Mouse (Mus musculus) megakaryocyte, embryonic 14.5 days (primary cell): ENCODE results near the gene Slit2.

Source experiments
- FLI1 ChIP-seq: IDR thresholded peaks from 2 replicates; pipeline ENCODE4 v1.6.1; 2012; ENCODE audit warnings: low read length, inconsistent platforms, mixed read lengths
- GATA1 ChIP-seq: IDR thresholded peaks from 3 replicates; pipeline ENCODE4 v1.6.1; 2012; ENCODE audit warnings: mixed read lengths, low read length, inconsistent platforms, borderline replicate concordance

DNA sequence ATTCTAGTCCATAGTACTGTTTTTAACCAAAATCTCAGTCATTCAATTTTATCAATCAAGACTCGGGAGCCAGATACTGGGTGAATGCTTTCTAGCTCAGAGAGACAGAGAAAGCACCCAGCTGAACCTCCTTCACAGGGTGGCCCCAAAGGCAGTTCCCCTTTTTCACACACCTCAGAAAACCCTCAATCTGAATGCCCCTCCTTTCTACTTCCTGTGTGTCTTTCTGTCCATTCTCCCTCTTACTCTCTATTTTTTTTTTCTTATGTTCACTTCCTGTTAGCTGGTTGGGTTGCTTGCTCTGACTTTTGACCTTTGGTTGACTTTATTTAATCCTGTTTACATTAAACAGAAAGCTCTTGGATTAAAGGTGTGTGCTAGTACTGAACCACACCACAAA, 366.4 kb downstream of the Slit2 start:
- TF ChIP-seq GATA1 (no peak), FLI1 (no peak)
